ENCODE assay signal across 13 mouse cellular contexts in genomic region chr5:148879218-148879617, GRCm38 (mm10). TPM values are rescaled to one million over a fixed set of nuclear protein-coding genes. Genes with fewer than 3 reads are reported as not detected.
DNase-seq lines count a peak whose midpoint lies in the region; ATAC-seq and TF ChIP-seq lines count a peak whose summit lies in the region.
"Had no signal": no experiment of that assay in that cellular context is flagged by ENCODE, and none has a peak within 500 bp of the region (broad histone marks: within the 10 kb centered on the region; RNA-seq: fewer than 3 reads in every experiment).

No protein-coding gene starts in this region.

- 87% methylated on average over 6 of the region's 6 CpGs for WGBS in midbrain, embryonic 11.5 days
- 94% methylated on average over 6 of the region's 6 CpGs for WGBS in midbrain, embryonic 14.5 days
- WGBS in kidney, embryonic 14.5 days, result 93% methylated on average over 6 of the region's 6 CpGs

- TF ChIP-seq CTCF in gastrocnemius, adult 2 months (IDR thresholded peaks at IDR 0.05), result peak; percentile 49

- no peaks in the 10 kb centered on the region for H3K27me3 ChIP-seq in midbrain, embryonic 11.5 days (ENCODE audit: control insufficient read depth, insufficient read depth, low read length)
- no peaks in the 10 kb centered on the region for H3K27me3 ChIP-seq in midbrain, embryonic 14.5 days (ENCODE audit: control insufficient read depth, insufficient read depth, low read length)
- no peaks in the 10 kb centered on the region for H3K27me3 ChIP-seq in splenic B cell, adult 2 months (ENCODE audit: control insufficient read depth, insufficient read depth, low read length, poor library complexity, severe bottlenecking)
- no peaks in the 10 kb centered on the region for H3K27me3 ChIP-seq in kidney, embryonic 14.5 days (ENCODE audit: control insufficient read depth, insufficient read depth, low read length)
- H3K27me3 ChIP-seq: intestine, embryonic 15.5 days; stomach, embryonic 15.5 days had no signal

- peaks cover 8% of the 10 kb centered on the region for H3K36me3 ChIP-seq in midbrain, embryonic 11.5 days (ENCODE audit: control insufficient read depth, insufficient read depth, low read length)
- peaks cover 63% of the 10 kb centered on the region for H3K36me3 ChIP-seq in midbrain, embryonic 14.5 days (ENCODE audit: control insufficient read depth, insufficient read depth, low read length)
- H3K36me3 ChIP-seq in splenic B cell, adult 2 months (ENCODE audit: control insufficient read depth, insufficient read depth, low read length, poor library complexity, severe bottlenecking), result no peaks in the 10 kb centered on the region
- peaks cover 11% of the 10 kb centered on the region; the same call in 1 of the 2 replicates for H3K36me3 ChIP-seq in kidney, embryonic 14.5 days (ENCODE audit: control insufficient read depth, insufficient read depth, low read length)

- no peak for DNase-seq in gastrocnemius, adult 2 months
- no peak for DNase-seq in gastrocnemius, postnatal 25 days
- DNase-seq in midbrain, embryonic 11.5 days (ENCODE audit: low spot score, missing footprints), result peak; percentile 81
- DNase-seq in midbrain, embryonic 14.5 days, result no peak
- peak; percentile 17 for DNase-seq in T-cell, adult 2 months (ENCODE audit: low spot score)
- peak; percentile 56 for DNase-seq in splenic B cell, adult 2 months (ENCODE audit: low read depth, low spot score)
- no peak for DNase-seq in frontal cortex, postnatal 10 days (ENCODE audit: low spot score in 2 of 2)

- peaks cover 3% of the 10 kb centered on the region; the same call in 1 of the 2 replicates for H3K9me3 ChIP-seq in midbrain, embryonic 11.5 days (ENCODE audit: control insufficient read depth, low read length)
- no peaks in the 10 kb centered on the region for H3K9me3 ChIP-seq in midbrain, embryonic 14.5 days (ENCODE audit: control insufficient read depth, low read length)
- peaks cover 4% of the 10 kb centered on the region; the same call in 1 of the 2 replicates for H3K9me3 ChIP-seq in kidney, embryonic 14.5 days (ENCODE audit: control insufficient read depth, low read length)
- H3K9me3 ChIP-seq: heart, embryonic 10.5 days; intestine, embryonic 15.5 days; midbrain, embryonic 10.5 days; stomach, embryonic 15.5 days had no signal

- H3K4me1 ChIP-seq in midbrain, embryonic 11.5 days (ENCODE audit: control insufficient read depth, insufficient read depth, low read length), result no peaks in the 10 kb centered on the region
- no peaks in the 10 kb centered on the region for H3K4me1 ChIP-seq in midbrain, embryonic 14.5 days (ENCODE audit: control insufficient read depth, insufficient read depth, low read length)
- no peaks in the 10 kb centered on the region for H3K4me1 ChIP-seq in kidney, embryonic 14.5 days (ENCODE audit: control insufficient read depth, insufficient read depth, low read length)
- H3K4me1 ChIP-seq: forebrain, embryonic 10.5 days; heart, embryonic 10.5 days; intestine, embryonic 15.5 days; midbrain, embryonic 10.5 days; stomach, embryonic 15.5 days had no signal

- intact Hi-C loops in gastrocnemius, adult 2 months (cut with DNase I), result no loop called here

- no peak overlapping the region for H3K4me2 ChIP-seq in midbrain, embryonic 11.5 days
- no peak overlapping the region for H3K4me2 ChIP-seq in midbrain, embryonic 14.5 days (ENCODE audit: low read length)
- H3K4me2 ChIP-seq in kidney, embryonic 14.5 days (replicated peaks; ENCODE audit: low read depth, low read length), result no peak overlapping the region
- H3K4me2 ChIP-seq: intestine, embryonic 15.5 days; stomach, embryonic 15.5 days had no signal

- ATAC-seq in midbrain, embryonic 11.5 days (ENCODE audit: low FRiP score), result no peak
- ATAC-seq in midbrain, embryonic 14.5 days (ENCODE audit: low FRiP score, low TSS enrichment), result no peak
- no peak for ATAC-seq in kidney, embryonic 14.5 days (ENCODE audit: low FRiP score, low TSS enrichment)
- ATAC-seq: intestine, embryonic 15.5 days had no signal

- H3K9ac ChIP-seq in midbrain, embryonic 11.5 days (ENCODE audit: low read length), result no peak overlapping the region
- H3K9ac ChIP-seq in midbrain, embryonic 14.5 days (replicated peaks; ENCODE audit: low read length), result no peak overlapping the region
- no peak overlapping the region for H3K9ac ChIP-seq in kidney, embryonic 14.5 days (ENCODE audit: low read depth, low read length)
- H3K9ac ChIP-seq: intestine, embryonic 15.5 days; stomach, embryonic 15.5 days had no signal

- H3K27ac ChIP-seq in gastrocnemius, adult 2 months, result no peak overlapping the region
- H3K27ac ChIP-seq in midbrain, embryonic 11.5 days (ENCODE audit: low read depth, low read length), result no peak overlapping the region
- no peak overlapping the region for H3K27ac ChIP-seq in midbrain, embryonic 14.5 days (replicated peaks; ENCODE audit: low read depth, low read length)
- H3K27ac ChIP-seq in kidney, embryonic 14.5 days (ENCODE audit: low read depth, low read length), result no peak overlapping the region
- H3K27ac ChIP-seq: forebrain, embryonic 10.5 days; heart, embryonic 10.5 days; intestine, embryonic 15.5 days; midbrain, embryonic 10.5 days; stomach, embryonic 15.5 days had no signal

- no peak overlapping the region for H3K4me3 ChIP-seq in gastrocnemius, adult 2 months
- H3K4me3 ChIP-seq in midbrain, embryonic 11.5 days (ENCODE audit: low read depth, low read length), result no peak overlapping the region
- H3K4me3 ChIP-seq in midbrain, embryonic 14.5 days (replicated peaks; ENCODE audit: low read depth, low read length), result no peak overlapping the region
- no peak overlapping the region for H3K4me3 ChIP-seq in kidney, embryonic 14.5 days (ENCODE audit: low read length)
- H3K4me3 ChIP-seq: forebrain, embryonic 10.5 days; heart, embryonic 10.5 days; intestine, embryonic 15.5 days; midbrain, embryonic 10.5 days; stomach, embryonic 15.5 days had no signal

RNA-seq across cellular contexts. Expression of gene Katnal1, which starts 49.9 kb away (rescaled TPM):
- total RNA-seq in gastrocnemius, adult 2 months (2021), result 1 to 10 TPM; 4.2 to 5.6 TPM
- total RNA-seq in gastrocnemius, postnatal 25 days (2021), result 1 to 10 TPM; 4.3 to 4.5 TPM
- polyA plus RNA-seq in midbrain, embryonic 11.5 days (2014; fragmentation: Nextera tagmentation; extraction: Ambion mirVana), result 31.1 and 37.1 TPM in 2 replicates
- polyA plus RNA-seq in midbrain, embryonic 14.5 days (2014; fragmentation: Nextera tagmentation; extraction: Ambion mirVana), result 30.9 and 42.8 TPM in 2 replicates
- polyA plus RNA-seq in kidney, embryonic 14.5 days (2014; fragmentation: Nextera tagmentation; extraction: Ambion mirVana), result 7.7 and 13.3 TPM in 2 replicates

Comparison
In these comparisons a context has a peak if more than half of its experiments do, and no peak if none do; other contexts are left out.
1. DNase-seq: peak in midbrain, embryonic 11.5 days (single experiment), T-cell, adult 2 months (single experiment) and splenic B cell, adult 2 months (single experiment); none in gastrocnemius, adult 2 months (single experiment), gastrocnemius, postnatal 25 days (single experiment), midbrain, embryonic 14.5 days (single experiment) and frontal cortex, postnatal 10 days (0 of 2).